Mouse (Mus musculus): Measurements from ENCODE around the gene Dis3l2.

DNA sequence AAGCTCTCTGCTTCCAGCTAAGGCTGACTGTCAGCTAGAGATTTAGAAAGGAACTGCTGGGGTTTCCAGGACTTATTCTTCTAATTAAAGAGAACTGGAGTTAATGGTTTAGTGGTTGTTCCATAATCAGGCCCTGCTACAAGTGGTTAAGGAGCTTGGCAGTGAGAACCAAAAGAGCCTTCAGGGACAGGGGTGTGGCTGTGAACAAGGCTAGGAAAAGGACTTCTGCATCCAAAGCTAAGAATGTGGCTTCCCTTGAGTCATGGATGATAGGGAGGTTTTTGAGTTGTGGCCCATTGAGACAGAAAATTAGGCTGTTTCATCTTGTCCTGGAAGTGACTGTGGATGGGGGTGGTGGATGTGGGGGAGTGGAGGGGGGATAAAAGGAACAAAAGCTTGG lies 252.2 kb downstream of the Dis3l2 start:
- no peak for TF ChIP-seq CHD2 (IDR thresholded peaks at IDR 0.05; ENCODE audit: low read depth, low read length)
- TF ChIP-seq ZC3H11A (IDR thresholded peaks at IDR 0.05; ENCODE audit: borderline replicate concordance, low read depth, low read length), result no peak
- TF ChIP-seq ZNF384 (IDR thresholded peaks at IDR 0.05; ENCODE audit: low read depth, low read length), result no peak
- no peak for TF ChIP-seq MAFK (IDR thresholded peaks at IDR 0.05; ENCODE audit: insufficient read depth, low read depth, low read length)
- TF ChIP-seq HCFC1 (IDR thresholded peaks at IDR 0.05; ENCODE audit: borderline replicate concordance, insufficient read depth, low read length), result no peak

All from ES-E14 (cell line).